Mouse (Mus musculus) midbrain, embryonic 10.5 days (tissue): ENCODE data around the gene Nmrk2. TPM values are rescaled to one million over a fixed set of nuclear protein-coding genes. Genes with fewer than 3 reads are reported as not detected.

Source experiments
- DNase-seq: peaks from one replicate; pipeline ENCODE4 v3.0.0-alpha.2; 2017; ENCODE audit warnings: low spot score
- H3K27ac ChIP-seq: fragments of 300-500 bp; sonication (generic); replicated peaks from 2 replicates; pipeline ENCODE4 v1.5.1; 2016; ENCODE audit warnings: mild to moderate bottlenecking
- H3K27me3 ChIP-seq: fragments of 300-500 bp; sonication (generic); 2 replicates; pipeline ENCODE4 v1.6.1; 2016; ENCODE audit warnings: low read depth, mild to moderate bottlenecking; ENCODE audit not compliant: poor library complexity, severe bottlenecking
- H3K36me3 ChIP-seq: fragments of 300-500 bp; sonication (generic); 2 replicates; pipeline ENCODE4 v1.6.1; 2016; ENCODE audit warnings: mild to moderate bottlenecking, moderate library complexity
- H3K4me1 ChIP-seq: fragments of 300-500 bp; sonication (generic); 2 replicates; pipeline ENCODE4 v1.6.1; 2016
- H3K4me3 ChIP-seq: fragments of 300-500 bp; sonication (generic); 2 replicates; pipeline ENCODE4 v1.5.1; 2016; ENCODE audit warnings: mild to moderate bottlenecking, moderate library complexity
- H3K9me3 ChIP-seq: fragments of 300-500 bp; sonication (generic); replicated peaks from 2 replicates; pipeline ENCODE4 v1.6.1; 2016; ENCODE audit warnings: mild to moderate bottlenecking
- WGBS: fragments of 180-500 bp; shearing (Covaris S2); methylation state at CpG from one replicate; pipeline ENCODE4 v1.1.7; 2016; 5-methylcytosine and 5-hydroxymethylcytosine counted together
- polyA plus RNA-seq: library from polyadenylated mRNA; unstranded; fragments of >200 nt; fragmentation: Nextera tagmentation; extraction: Ambion mirVana; gene quantifications from 2 replicates; pipeline ENCODE4 v1.2.1, GENCODE M21; 2016

The Nmrk2 gene
- polyA plus RNA-seq, 1 experiment from 2014 or later, result not detected

DNA sequence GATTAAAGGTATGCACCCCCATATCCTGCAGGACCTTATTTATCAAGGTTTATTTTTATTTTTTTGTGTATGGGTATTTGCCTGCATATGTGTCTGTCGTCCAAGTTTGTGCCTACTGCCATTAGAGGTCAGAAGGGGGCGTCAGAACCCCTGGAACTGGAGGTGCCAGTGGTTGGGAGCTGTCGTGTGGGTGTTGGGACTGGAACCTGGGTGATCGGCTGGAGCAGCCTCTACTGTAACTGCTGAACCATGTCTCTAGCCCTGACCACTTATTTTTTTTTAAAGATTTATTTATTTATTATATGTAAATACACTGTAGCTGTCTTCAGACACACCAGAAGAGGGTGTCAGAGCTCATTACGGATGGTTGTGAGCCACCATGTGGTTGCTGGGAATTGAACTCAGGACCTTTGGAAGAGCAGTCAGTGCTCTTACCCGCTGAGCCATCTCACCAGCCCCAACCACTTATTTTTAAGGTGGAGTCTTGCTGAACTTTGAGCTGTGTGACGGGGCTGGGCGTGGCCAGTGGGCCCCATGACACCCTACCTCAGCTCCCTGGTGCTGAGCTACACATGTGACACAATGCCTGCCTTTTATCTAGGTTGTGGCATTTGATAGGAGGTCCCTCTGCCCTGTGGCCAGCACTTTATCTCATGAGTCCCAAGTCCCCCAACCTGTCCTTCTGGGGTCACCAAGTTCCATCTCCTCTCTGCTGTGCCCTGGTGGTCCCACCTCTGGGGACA lies 1.3 kb upstream of the Nmrk2 start:
- no peaks in the 10 kb centered on the region for H3K9me3 ChIP-seq
- peaks cover 18% of the 10 kb centered on the region; the same call in 1 of the 2 replicates for H3K27me3 ChIP-seq
- no peak overlapping the region for H3K4me3 ChIP-seq
- 74% methylated on average over 8 of the region's 8 CpGs for WGBS
- DNase-seq, result no peak
- H3K4me1 ChIP-seq, result peaks cover 4% of the 10 kb centered on the region; the same call in 1 of the 2 replicates
- no peak overlapping the region for H3K27ac ChIP-seq
- peaks cover 5% of the 10 kb centered on the region; the same call in 1 of the 2 replicates for H3K36me3 ChIP-seq

DNA sequence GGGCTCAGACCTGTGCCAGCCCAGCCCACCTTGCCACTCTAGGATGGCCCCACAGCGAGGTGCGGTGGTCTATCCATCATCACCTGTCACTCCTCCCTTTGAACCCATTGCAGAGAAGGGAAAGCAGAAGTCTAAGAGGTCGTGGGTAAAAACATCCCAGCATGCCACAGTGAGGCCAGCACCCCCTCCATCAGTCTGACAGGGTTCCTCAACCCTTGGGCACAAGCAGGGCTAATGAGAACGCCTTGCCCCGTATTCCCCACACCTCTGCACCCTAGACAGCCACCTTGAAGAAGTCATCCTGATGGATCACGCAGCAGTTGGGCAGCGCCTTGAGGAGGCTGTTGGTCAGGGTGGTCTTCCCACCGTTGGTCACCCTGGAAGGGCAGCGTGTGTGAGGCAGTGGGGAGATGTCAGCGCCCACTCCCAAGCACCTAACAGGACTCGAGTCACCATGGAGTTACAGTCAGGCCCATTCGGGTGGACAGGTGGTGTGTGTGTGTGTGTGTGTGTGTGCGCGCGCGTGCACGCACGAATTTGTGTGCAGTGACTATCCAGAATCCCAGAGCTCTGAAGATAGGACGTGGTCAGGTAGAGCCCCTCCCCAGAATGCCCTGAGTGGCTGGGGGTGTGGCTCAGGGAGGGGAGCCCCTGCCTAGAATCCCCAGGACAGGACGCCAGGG lies 1.1 kb downstream of the Nmrk2 start:
- H3K27ac ChIP-seq, result no peak overlapping the region
- H3K27me3 ChIP-seq, result peaks cover 38% of the 10 kb centered on the region
- no peak overlapping the region for H3K4me3 ChIP-seq
- no peaks in the 10 kb centered on the region for H3K9me3 ChIP-seq
- DNase-seq, result no peak
- no peaks in the 10 kb centered on the region for H3K36me3 ChIP-seq
- WGBS, result 81% methylated on average over 20 of the region's 20 CpGs
- peaks cover 4% of the 10 kb centered on the region; the same call in 1 of the 2 replicates for H3K4me1 ChIP-seq

DNA sequence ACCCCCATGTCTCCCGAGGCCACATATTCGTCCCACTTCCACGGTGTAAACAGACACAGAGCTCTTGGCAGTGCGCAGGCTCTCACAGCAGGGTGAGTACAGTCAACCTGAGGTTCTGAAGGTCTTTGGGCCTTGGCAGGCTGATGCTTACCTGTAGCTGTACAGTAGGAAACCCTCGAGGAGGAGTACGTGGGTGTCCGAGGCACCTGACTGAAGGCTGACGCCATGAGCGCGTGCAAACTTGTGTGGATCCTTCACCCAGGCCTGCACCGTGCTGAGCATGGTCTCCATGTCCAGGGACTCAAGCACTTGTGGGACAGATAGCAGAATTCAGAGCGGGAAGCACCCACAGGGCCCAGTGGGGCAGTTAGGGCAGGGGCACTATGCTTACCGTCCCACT lies 1.7 kb downstream of the Nmrk2 start:
- Histone ChIP-seq H3K9me3 (no peaks in the 10 kb centered on the region), H3K4me1 (peaks cover 4% of the 10 kb centered on the region; the same call in 1 of the 2 replicates), H3K36me3 (no peaks in the 10 kb centered on the region), H3K27ac (no peak overlapping the region), H3K4me3 (no peak overlapping the region), H3K27me3 (peaks cover 44% of the 10 kb centered on the region)
- DNase-seq, result no peak
- 87% methylated on average over 13 of the region's 13 CpGs for WGBS

DNA sequence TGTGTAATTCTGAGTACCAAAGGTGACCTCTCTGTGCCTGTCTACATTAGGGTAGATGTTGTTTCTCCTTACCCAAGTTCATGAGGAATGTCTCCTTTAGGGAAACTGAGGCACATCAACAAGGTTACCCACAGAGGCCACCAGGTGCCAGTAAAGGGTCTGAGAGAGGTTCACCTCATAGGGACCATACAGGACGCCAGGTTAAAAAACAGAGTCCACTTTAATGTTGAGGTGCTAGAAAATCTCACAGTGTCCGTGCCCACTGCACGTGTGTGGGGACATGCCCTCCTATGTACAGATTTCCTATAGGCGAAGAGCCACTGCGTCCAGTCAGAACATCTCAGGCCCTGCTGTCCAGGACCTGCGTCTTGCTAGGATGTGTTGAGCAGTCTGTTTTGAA lies 2.9 kb downstream of the Nmrk2 start:
- Histone ChIP-seq H3K9me3 (no peaks in the 10 kb centered on the region), H3K36me3 (no peaks in the 10 kb centered on the region), H3K27ac (no peak overlapping the region), H3K4me3 (no peak overlapping the region), H3K4me1 (peaks cover 13% of the 10 kb centered on the region), H3K27me3 (peaks cover 56% of the 10 kb centered on the region)
- 81% methylated on average over 6 of the region's 6 CpGs for WGBS
- no peak for DNase-seq

DNA sequence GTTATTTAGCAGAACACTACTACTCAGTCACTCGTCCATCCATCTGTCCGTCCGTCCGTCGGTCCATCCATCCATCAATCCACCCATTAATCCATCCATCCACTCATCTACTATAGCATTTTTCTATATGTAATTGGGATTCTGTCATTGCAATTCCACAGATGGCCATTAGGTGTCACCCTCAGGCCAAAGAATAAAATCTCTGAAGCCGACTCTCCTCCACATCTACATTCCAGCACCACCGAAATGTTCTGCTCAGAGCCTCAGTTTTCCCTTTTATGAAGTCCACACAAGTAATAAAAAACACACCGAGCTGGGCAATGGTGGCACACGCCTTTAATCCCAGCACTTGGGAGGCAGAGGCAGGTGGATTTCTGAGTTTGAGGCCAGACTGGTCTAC lies 3.6 kb downstream of the Nmrk2 start:
- Histone ChIP-seq H3K36me3 (no peaks in the 10 kb centered on the region), H3K27me3 (peaks cover 63% of the 10 kb centered on the region), H3K4me3 (no peak overlapping the region), H3K9me3 (no peaks in the 10 kb centered on the region), H3K27ac (no peak overlapping the region), H3K4me1 (peaks cover 18% of the 10 kb centered on the region)
- 4% methylated on average over 9 of the region's 9 CpGs for WGBS
- DNase-seq, result peak; percentile 69

DNA sequence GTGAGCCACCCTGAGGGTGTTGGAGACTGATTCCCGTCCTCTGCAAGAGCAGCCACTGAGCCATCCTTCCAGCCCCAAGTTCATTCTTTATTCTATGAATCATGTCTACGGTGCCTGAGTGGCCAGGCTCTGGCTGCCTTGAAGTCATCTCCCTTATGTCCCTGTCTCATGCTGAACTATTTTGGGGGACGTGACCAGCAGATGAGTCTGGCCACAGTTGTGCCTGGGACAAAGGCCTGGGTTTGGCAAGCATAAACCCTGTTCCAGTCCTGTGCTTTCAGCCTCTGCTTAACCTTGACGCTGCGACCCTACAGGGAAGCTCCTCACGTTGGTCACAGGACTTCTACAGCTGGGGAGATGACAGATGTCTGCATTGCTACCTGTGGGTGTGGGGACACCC lies 4.5 kb downstream of the Nmrk2 start:
- 58% methylated on average over 6 of the region's 6 CpGs for WGBS
- Histone ChIP-seq H3K27ac (no peak overlapping the region), H3K36me3 (no peaks in the 10 kb centered on the region), H3K4me3 (no peak overlapping the region), H3K4me1 (peaks cover 27% of the 10 kb centered on the region), H3K9me3 (no peaks in the 10 kb centered on the region), H3K27me3 (peaks cover 69% of the 10 kb centered on the region)
- DNase-seq, result no peak

DNA sequence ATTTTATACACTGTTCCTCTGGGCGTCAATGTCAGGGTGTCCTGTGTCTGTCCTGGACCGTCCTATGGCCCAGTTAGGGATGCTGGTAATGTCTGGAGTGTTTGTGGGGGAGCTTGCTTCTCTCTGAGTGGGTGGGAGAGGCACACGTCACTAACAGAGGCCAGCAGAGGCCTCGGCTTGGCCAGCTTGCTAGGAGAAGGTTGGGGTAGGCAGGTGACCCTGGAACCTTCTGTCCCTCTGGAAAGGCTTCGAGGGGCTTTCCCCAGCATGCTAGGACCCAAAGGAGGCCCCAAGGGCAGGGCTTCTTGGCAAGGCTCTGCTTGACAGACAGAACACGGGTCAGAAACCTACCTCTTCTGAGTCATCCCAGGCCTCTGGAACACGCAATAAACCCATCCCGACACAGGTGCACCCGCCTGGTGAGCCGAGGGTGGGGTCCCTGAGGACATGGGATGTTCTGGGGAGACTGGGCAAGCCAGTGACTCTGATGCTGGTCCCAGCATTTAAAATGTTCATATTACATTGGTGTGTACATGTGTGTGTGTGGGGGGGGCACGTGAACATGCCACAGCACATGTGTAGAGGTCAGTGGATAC lies 5.3 kb downstream of the Nmrk2 start:
- Histone ChIP-seq H3K4me1 (peaks cover 31% of the 10 kb centered on the region), H3K9me3 (no peaks in the 10 kb centered on the region), H3K27me3 (peaks cover 69% of the 10 kb centered on the region), H3K4me3 (no peak overlapping the region), H3K36me3 (peaks cover under 1% of the 10 kb centered on the region; the same call in 1 of the 2 replicates), H3K27ac (no peak overlapping the region)
- WGBS, result 68% methylated on average over 11 of the region's 11 CpGs
- DNase-seq, result no peak

DNA sequence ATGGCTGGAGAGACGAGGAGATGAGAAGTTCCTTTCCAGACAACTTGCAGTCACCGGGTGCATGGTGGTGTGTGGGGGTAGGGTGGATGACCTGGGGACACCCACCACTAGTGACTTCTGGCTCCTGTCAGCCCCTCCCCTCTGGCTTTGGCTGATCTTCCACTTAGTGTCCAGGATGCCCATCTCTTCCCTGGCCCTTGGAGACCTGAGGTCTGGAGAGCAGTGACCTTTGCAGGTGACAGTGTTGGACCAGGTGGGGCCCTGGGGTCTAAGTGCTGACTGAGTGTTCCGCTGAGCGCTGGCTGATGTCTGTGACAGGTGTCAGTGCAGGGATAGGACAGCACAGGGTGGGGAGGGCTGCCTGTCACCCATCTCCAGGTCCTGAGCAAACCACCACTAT lies 6.6 kb downstream of the Nmrk2 start:
- peaks cover 67% of the 10 kb centered on the region for H3K27me3 ChIP-seq
- 71% methylated on average over 4 of the region's 4 CpGs for WGBS
- H3K36me3 ChIP-seq, result peaks cover 14% of the 10 kb centered on the region
- peaks cover 38% of the 10 kb centered on the region for H3K4me1 ChIP-seq
- H3K27ac ChIP-seq, result no peak overlapping the region
- DNase-seq, result no peak
- H3K4me3 ChIP-seq, result 0 out of 2 replicates have a peak overlapping the region, but pooled peaks have one; percentile 4
- H3K9me3 ChIP-seq, result no peaks in the 10 kb centered on the region

DNA sequence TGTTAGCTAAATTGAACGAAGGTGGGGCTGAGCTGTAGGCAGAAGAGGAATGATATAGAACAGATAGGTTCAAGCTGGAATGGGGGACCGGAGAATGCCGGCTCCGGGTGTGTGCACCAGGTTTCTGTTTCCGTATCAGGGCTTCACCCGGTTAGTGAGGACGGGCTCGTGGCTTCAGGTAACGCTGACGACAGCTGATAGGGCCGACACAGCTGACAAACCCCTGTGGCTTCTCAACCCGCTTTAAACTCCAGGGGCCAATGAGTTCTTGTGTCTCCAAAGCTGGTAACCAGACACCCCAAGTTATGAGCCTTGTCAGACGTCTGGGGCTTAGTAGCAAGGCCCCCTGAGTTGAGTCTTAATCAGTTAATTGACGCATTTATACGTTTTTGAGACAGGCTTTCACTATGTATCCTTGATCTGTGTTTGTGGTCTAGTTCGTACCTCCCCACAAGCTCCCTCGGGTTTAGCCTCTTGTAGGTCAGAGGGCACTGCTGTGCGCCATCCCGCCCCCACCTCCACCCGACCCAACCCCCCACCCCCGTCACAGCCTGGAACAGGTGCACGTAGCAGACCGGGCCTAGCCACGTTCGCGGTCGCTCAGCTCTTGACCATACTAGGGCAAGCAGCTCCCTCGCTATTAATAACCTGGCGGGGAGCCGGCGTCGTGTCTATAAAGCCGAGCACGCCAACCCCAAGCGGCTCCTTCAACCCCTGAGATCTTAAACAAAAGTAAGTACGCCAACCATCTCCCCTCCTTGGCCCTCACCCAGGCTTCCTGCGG lies 7.7 kb downstream of the Nmrk2 start:
- Histone ChIP-seq H3K27ac (no peak overlapping the region), H3K9me3 (no peaks in the 10 kb centered on the region), H3K4me3 (peak overlapping the region; percentile 15; the same call in 1 of the 2 replicates), H3K27me3 (peaks cover 56% of the 10 kb centered on the region), H3K36me3 (peaks cover 22% of the 10 kb centered on the region), H3K4me1 (peaks cover 39% of the 10 kb centered on the region)
- DNase-seq, result no peak
- WGBS, result 20% methylated on average over 37 of the region's 37 CpGs

DNA sequence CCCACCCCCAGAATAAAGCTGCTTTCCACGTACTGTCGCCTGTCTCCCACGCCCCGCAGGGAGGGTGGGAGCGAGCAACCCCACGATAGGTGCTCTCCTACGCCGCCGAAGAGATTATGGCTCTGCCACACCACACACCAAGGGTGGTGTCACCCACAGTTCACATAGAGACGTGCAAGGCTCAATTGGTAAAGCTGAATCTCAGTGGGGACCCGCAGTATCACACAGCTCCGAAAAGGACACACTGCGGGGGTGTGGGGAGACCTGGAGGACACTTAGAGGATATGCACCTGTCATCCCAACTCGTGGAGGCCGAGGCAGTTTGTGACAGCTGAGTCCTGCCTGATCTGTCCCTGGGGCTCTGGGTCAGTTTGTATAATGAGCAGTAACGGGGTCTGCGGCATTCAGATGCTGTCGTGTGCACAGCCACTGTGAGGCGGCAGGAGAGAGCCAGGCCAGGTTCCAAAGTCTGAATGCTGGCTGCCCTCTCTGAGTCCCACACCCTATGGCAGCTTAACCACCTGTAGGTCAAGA lies 8.8 kb downstream of the Nmrk2 start:
- H3K4me3 ChIP-seq, result peak overlapping the region; percentile 77
- peak; percentile 50 for DNase-seq
- peaks cover 39% of the 10 kb centered on the region for H3K4me1 ChIP-seq
- H3K9me3 ChIP-seq, result no peaks in the 10 kb centered on the region
- peak overlapping the region; percentile 93 for H3K27ac ChIP-seq
- 5% methylated on average over 19 of the region's 19 CpGs for WGBS
- peaks cover 50% of the 10 kb centered on the region for H3K27me3 ChIP-seq
- H3K36me3 ChIP-seq, result peaks cover 28% of the 10 kb centered on the region

DNA sequence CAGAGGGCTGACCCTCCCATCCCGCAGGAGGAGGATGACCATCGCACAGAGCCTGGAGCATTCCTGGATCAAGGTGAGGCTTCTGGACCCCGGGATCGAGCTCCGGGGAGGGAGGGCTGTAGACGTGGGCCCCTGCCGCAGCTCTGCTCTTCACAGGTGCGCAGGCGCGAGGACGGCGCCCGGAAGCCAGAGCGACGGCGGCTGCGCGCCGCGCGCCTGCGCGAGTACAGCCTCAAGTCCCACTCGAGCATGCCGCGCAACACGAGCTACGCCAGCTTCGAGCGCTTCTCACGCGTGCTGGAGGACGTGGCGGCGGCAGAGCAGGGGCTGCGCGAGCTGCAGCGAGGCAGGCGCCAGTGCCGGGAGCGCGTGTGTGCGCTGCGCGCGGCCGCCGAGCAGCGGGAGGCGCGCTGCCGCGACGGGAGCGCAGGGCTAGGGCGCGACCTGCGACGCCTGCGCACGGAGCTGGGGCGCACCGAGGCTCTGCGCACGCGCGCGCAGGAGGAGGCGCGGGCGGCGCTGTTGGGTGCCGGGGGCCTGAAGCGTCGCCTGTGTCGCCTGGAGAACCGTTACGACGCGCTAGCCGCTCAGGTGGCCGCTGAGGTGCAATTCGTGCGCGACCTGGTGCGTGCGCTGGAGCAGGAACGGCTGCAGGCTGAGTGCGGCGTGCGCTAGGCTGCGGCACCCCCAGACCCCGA lies 9.4 kb downstream of the Nmrk2 start:
- H3K27ac ChIP-seq, result peak overlapping the region; percentile 93
- DNase-seq, result peak; percentile 79
- peaks cover 33% of the 10 kb centered on the region for H3K36me3 ChIP-seq
- H3K9me3 ChIP-seq, result no peaks in the 10 kb centered on the region
- H3K27me3 ChIP-seq, result peaks cover 47% of the 10 kb centered on the region
- peak overlapping the region; percentile 77 for H3K4me3 ChIP-seq
- under 1% methylated on average over 91 of the region's 93 CpGs for WGBS
- peaks cover 39% of the 10 kb centered on the region for H3K4me1 ChIP-seq
